Mouse (Mus musculus) embryonic fibroblast, embryonic 13.5 days (primary cell): ENCODE measurements at regions not wholly inside any gene's neighbourhood (a gene's known extent, or its start where the extent isn't known, plus 50 kb on each side); places are given as distances from the start of the nearest gene placed in this dataset.

Experiments used
- CTCF ChIP-seq: IDR thresholded peaks from 2 replicates; pipeline ENCODE4 v1.5.1; 2011; ENCODE audit warnings: mild to moderate bottlenecking, control low read depth, low read length, moderate library complexity, borderline replicate concordance; ENCODE audit not compliant: insufficient read depth
- POLR2A ChIP-seq: IDR thresholded peaks from 2 replicates; pipeline ENCODE4 v1.6.1; 2011; ENCODE audit warnings: low read depth, mild to moderate bottlenecking, control low read depth, low read length, moderate library complexity

DNA sequence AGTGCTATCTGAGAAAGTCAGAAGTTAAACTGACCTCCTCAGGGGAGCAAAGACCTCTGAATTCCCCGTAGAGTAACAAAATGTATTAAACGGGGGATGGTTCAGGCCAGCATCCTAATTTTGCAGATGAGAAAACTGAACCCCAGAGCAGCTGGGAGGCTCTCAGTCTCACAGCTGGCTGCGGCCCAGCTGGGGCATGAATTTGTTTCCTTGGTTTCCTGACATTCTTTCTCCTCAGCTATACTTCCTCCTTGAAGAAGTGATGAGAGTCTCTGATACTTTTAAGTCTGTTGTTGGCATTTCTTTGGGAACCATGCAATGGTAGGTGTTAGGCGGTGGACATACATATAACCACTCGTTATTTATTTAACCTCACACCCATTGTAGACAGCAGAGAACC, 162.9 kb upstream of the Ccdc122 start:
- TF ChIP-seq CTCF (no peak), POLR2A (no peak)
